Mouse (Mus musculus): ENCODE measurements around the gene Adtrp. TPM values are rescaled to one million over a fixed set of nuclear protein-coding genes. Genes with fewer than 3 reads are reported as not detected.

Gene Adtrp
- 0.43 and 0.61 TPM in 2 replicates for polyA plus RNA-seq (2015; fragmentation: Nextera tagmentation; extraction: Ambion mirVana)

DNA sequence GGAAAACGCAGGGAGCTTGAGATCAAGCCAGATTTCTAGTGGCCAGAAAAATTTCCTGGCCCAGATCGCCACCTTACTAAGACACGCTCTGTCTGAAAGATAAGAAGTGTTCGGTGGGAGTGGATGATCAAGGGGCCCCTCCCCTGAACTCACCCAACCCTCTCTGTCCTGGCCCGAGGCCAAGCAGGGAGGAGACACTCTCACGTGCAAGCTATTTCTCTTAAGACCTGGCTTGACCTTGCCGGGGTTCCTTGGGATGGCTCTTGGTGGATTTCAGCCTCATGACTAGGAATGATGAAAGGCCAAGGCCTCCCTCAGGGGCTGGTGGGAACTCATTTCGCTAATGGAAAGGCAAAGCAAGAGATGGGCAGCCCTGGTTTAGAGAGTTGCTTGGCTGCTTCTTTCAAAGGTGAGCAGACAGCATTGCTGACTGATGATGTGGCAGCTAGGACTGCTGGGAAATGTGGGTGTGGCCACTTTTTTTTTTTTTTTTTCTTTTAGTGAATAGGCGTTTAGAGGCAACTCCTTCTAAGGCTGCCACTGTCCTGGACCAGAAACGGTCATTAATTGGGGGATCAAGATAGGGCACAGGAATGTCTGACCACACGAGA lies at the start of gene Adtrp:
Adtrp (minus strand) TSS at position 169 of the 611 bp plus-strand sequence.
- H3K9me3 ChIP-seq (ENCODE audit: low read length) = no peaks in the 10 kb centered on the region
- H3K4me1 ChIP-seq (ENCODE audit: insufficient read depth, low read depth, low read length) = no peaks in the 10 kb centered on the region
- H3K9ac ChIP-seq (replicated peaks; ENCODE audit: low read depth) = no peak within 1 kb of the TSS
- H3K27ac ChIP-seq (ENCODE audit: low read length) = 0 out of 2 replicates have a peak within 1 kb of the TSS, but pooled peaks have one; percentile 26
- TF ChIP-seq EP300 (IDR thresholded peaks at IDR 0.05) = no peak
- TF ChIP-seq CTCF (IDR thresholded peaks at IDR 0.05) = no peak
- no peak within 1 kb of the TSS for H3K4me3 ChIP-seq (ENCODE audit: low read depth, low read length)
- no peaks in the 10 kb centered on the region for H3K27me3 ChIP-seq (replicated peaks; ENCODE audit: insufficient read depth, low read length)
- H3K4me2 ChIP-seq (replicated peaks; ENCODE audit: low read depth, low read length) = no peak within 1 kb of the TSS
- WGBS = 51% methylated on average over 11 of the region's 11 CpGs
- no peaks in the 10 kb centered on the region for H3K36me3 ChIP-seq (ENCODE audit: insufficient read depth, low read length)
- DNase-seq (ENCODE audit: low spot score) (peak; percentile 21), ATAC-seq (no peak)

DNA sequence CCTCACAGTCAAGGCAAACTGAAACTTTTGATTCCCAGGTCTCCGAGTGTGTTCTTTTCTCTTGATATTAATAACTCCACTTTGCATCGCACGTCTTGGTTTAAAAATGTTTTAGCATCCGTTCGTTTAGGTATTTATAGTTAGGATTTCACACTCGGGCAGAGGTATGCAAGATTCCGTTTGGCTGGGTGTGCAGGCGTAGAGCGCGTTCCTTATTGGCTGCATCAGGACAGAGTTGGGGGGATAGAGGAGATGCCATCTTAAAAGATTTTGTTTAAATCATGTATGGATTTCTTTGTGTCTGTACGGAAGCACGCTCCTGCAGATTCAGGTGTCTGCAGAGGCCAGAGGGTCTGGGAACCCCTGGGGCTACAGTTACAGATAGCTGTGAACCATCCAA lies 44.5 kb upstream of the Adtrp start:
- no peak overlapping the region for H3K4me2 ChIP-seq (replicated peaks; ENCODE audit: low read depth, low read length)
- no peaks in the 10 kb centered on the region for H3K36me3 ChIP-seq (ENCODE audit: insufficient read depth, low read length)
- no peaks in the 10 kb centered on the region for H3K4me1 ChIP-seq (ENCODE audit: insufficient read depth, low read depth, low read length)
- H3K9me3 ChIP-seq (ENCODE audit: low read length) = no peaks in the 10 kb centered on the region
- H3K4me3 ChIP-seq (ENCODE audit: low read depth, low read length) = no peak overlapping the region
- TF ChIP-seq EP300 (IDR thresholded peaks at IDR 0.05) (no peak), CTCF (IDR thresholded peaks at IDR 0.05) (no peak)
- WGBS = 92% methylated on average over 12 of the region's 12 CpGs
- H3K27me3 ChIP-seq (replicated peaks; ENCODE audit: insufficient read depth, low read length) = no peaks in the 10 kb centered on the region
- no peak overlapping the region for H3K9ac ChIP-seq (replicated peaks; ENCODE audit: low read depth)
- H3K27ac ChIP-seq (ENCODE audit: low read length) = no peak overlapping the region
- ATAC-seq = no peak
- DNase-seq (ENCODE audit: low spot score) = no peak

GRCm38 (mm10) chr13:41890618-41891017 lies 43.1 kb upstream of the Adtrp start:
- Histone ChIP-seq H3K27me3 (replicated peaks; ENCODE audit: insufficient read depth, low read length) (no peaks in the 10 kb centered on the region), H3K36me3 (ENCODE audit: insufficient read depth, low read length) (no peaks in the 10 kb centered on the region), H3K27ac (ENCODE audit: low read length) (no peak overlapping the region), H3K4me3 (ENCODE audit: low read depth, low read length) (no peak overlapping the region), H3K9me3 (ENCODE audit: low read length) (no peaks in the 10 kb centered on the region), H3K9ac (replicated peaks; ENCODE audit: low read depth) (no peak overlapping the region), H3K4me2 (replicated peaks; ENCODE audit: low read depth, low read length) (no peak overlapping the region), H3K4me1 (ENCODE audit: insufficient read depth, low read depth, low read length) (no peaks in the 10 kb centered on the region)
- WGBS = 86% methylated on average over 4 of the region's 4 CpGs
- ATAC-seq (no peak), DNase-seq (ENCODE audit: low spot score) (no peak)
- no peak for TF ChIP-seq CTCF (IDR thresholded peaks at IDR 0.05)
- TF ChIP-seq EP300 (IDR thresholded peaks at IDR 0.05) = no peak

- no peak for DNase-seq (ENCODE audit: low spot score)
- ATAC-seq = no peak
Observed at GRCm38 (mm10) chr13:41890111-41890600, 42.7 kb upstream of the Adtrp start.

DNA sequence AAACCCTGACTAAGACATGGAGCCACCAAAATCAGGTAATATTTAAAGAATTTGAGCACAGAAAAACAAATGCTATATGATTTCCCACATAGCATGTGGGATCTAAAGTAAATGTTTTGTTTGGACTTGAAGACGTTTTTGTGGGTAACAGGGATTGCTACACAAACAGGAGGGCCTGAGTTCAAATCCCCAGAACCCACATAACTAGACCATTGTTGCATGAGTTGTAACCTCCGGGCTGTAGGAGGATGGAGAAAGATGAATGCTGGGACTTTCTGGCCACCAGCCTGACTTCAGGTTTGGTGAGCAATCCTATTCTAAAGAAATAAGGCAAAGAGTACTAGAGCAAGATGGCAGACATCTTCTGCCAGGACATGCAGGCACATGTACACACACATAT lies 41.2 kb upstream of the Adtrp start:
- WGBS = 69% methylated on average over 2 of the region's 2 CpGs
- no peak overlapping the region for H3K4me2 ChIP-seq (replicated peaks; ENCODE audit: low read depth, low read length)
- no peaks in the 10 kb centered on the region for H3K4me1 ChIP-seq (ENCODE audit: insufficient read depth, low read depth, low read length)
- H3K4me3 ChIP-seq (ENCODE audit: low read depth, low read length) = no peak overlapping the region
- no peak for DNase-seq (ENCODE audit: low spot score)
- no peak for ATAC-seq
- no peaks in the 10 kb centered on the region for H3K27me3 ChIP-seq (replicated peaks; ENCODE audit: insufficient read depth, low read length)
- TF ChIP-seq EP300 (IDR thresholded peaks at IDR 0.05) (no peak), CTCF (IDR thresholded peaks at IDR 0.05) (no peak)
- no peak overlapping the region for H3K27ac ChIP-seq (ENCODE audit: low read length)
- H3K9me3 ChIP-seq (ENCODE audit: low read length) = no peaks in the 10 kb centered on the region
- H3K36me3 ChIP-seq (ENCODE audit: insufficient read depth, low read length) = no peaks in the 10 kb centered on the region
- H3K9ac ChIP-seq (replicated peaks; ENCODE audit: low read depth) = no peak overlapping the region

More at GRCm38 (mm10) chr13:41890111-41890600, 42.7 kb upstream of the Adtrp start:
- H3K27me3 ChIP-seq (replicated peaks; ENCODE audit: insufficient read depth, low read length) = no peaks in the 10 kb centered on the region
- no peaks in the 10 kb centered on the region for H3K4me1 ChIP-seq (ENCODE audit: insufficient read depth, low read depth, low read length)
- H3K4me2 ChIP-seq (replicated peaks; ENCODE audit: low read depth, low read length) = no peak overlapping the region
- no peaks in the 10 kb centered on the region for H3K9me3 ChIP-seq (ENCODE audit: low read length)
- H3K36me3 ChIP-seq (ENCODE audit: insufficient read depth, low read length) = no peaks in the 10 kb centered on the region
- H3K4me3 ChIP-seq (ENCODE audit: low read depth, low read length) = no peak overlapping the region
- no peak overlapping the region for H3K27ac ChIP-seq (ENCODE audit: low read length)
- TF ChIP-seq CTCF (IDR thresholded peaks at IDR 0.05) (no peak), EP300 (IDR thresholded peaks at IDR 0.05) (no peak)
- WGBS = 94% methylated on average over 2 of the region's 2 CpGs
- no peak overlapping the region for H3K9ac ChIP-seq (replicated peaks; ENCODE audit: low read depth)

DNA sequence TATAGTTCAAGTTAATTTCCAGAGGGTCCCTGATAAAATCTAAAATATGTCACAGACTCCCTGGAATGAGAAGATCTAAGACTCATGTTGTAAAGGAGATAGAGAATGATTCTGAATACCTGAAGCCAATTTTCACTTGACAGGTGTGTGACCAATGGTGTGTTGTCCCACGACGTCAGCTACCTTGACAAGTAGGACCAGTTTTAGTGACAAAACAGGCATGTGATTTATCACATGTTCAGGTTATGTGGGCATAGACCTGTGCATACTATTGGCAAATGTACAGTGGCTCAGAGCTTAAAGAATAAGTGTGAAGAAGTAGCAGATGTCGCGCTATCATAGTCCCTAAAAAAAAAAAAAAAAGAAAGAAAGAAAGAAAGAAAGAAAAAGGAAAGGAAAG lies 38.6 kb upstream of the Adtrp start:
- DNase-seq (ENCODE audit: low spot score) (no peak), ATAC-seq (no peak)
- Histone ChIP-seq H3K4me3 (ENCODE audit: low read depth, low read length) (no peak overlapping the region), H3K36me3 (ENCODE audit: insufficient read depth, low read length) (no peaks in the 10 kb centered on the region), H3K9me3 (ENCODE audit: low read length) (no peaks in the 10 kb centered on the region), H3K4me1 (ENCODE audit: insufficient read depth, low read depth, low read length) (no peaks in the 10 kb centered on the region), H3K27me3 (replicated peaks; ENCODE audit: insufficient read depth, low read length) (no peaks in the 10 kb centered on the region), H3K9ac (replicated peaks; ENCODE audit: low read depth) (no peak overlapping the region), H3K4me2 (replicated peaks; ENCODE audit: low read depth, low read length) (no peak overlapping the region), H3K27ac (ENCODE audit: low read length) (no peak overlapping the region)
- TF ChIP-seq CTCF (IDR thresholded peaks at IDR 0.05) = no peak
- no peak for TF ChIP-seq EP300 (IDR thresholded peaks at IDR 0.05)
- 81% methylated on average over 4 of the region's 4 CpGs for WGBS

All from lung, postnatal 0 days (tissue).